Mouse (Mus musculus) cerebellum, postnatal 36 days (tissue): Measurements from ENCODE around the gene Prr18.

Source experiments
- DNase-seq, 2 experiments: peaks; one replicate each; pipeline ENCODE4 v3.0.0; 2021 to 2022; ENCODE audit warnings: mixed read lengths in 2 of 2

The Prr18 gene

DNA sequence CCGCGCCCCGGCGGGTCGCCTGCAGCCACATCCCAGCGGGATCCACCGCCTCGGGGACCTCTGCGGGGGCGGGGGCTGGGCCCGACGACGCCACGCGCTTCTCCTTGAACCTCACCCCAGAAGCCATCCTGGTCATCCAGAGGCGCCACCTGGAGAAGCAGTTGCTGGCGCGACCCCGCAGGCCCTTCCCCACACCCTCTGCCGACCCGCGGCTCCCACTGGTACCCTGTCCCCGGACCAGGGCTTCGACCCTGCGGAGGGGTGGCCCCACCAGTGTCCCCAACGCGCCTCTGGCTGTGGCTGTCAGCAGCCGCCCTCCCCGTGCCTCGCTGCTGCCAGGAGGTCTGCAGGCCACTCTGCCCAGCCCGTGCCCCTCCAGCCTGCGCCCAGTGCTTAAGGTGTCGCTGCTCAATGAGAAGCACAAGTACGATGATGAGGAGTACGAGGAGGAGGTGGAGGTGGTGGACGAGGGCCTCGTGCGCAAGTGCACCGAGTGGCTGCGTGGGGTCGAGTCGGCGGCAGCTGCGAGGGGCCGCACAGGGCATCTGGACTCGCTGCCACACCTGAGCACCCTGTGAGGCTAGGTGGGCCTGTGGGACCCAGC, 4.2 kb downstream of the Prr18 start:
- DNase-seq, result peak in 1 of 2 experiments; percentile 32

DNA sequence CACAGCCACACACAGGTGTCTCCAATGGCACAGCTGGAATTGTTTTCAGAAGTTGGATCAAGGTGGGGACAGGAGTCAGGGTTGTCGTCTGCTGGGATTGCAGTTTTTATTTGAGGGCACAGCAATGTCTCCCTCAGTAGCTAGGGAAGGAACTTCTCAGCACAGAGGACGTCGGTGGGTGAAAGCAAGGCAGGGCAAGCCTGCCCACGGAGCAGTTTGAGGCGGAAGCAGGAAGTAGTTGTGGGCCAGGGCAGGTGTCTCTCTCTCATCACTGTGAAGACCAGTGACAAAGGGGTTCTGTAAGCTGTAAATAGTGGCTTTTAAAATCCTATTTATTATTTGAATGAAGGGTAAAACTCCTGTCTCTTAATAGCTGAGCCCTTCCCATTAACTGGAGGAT, 5.4 kb downstream of the Prr18 start:
- no peak for DNase-seq

DNA sequence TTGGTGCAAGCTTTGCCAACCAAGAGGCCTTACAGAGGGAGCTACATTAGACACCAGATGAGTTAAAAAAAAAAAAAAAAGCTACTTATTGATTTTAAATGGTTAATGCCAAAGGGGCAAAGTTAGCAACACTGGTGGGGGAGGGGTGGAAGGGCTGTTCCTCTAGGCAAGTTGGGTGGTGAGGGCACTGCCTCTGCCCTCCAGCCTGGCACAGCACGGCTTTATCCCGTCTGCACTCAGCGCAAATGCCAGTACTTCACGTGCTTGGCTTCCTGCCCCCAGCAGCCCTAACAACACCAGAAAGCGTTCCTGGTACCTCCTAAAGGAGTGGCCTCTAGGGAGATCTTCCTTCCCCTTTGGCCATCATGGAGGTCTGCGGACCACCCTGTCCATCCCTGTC, 6.2 kb downstream of the Prr18 start:
- DNase-seq, result no peak

DNA sequence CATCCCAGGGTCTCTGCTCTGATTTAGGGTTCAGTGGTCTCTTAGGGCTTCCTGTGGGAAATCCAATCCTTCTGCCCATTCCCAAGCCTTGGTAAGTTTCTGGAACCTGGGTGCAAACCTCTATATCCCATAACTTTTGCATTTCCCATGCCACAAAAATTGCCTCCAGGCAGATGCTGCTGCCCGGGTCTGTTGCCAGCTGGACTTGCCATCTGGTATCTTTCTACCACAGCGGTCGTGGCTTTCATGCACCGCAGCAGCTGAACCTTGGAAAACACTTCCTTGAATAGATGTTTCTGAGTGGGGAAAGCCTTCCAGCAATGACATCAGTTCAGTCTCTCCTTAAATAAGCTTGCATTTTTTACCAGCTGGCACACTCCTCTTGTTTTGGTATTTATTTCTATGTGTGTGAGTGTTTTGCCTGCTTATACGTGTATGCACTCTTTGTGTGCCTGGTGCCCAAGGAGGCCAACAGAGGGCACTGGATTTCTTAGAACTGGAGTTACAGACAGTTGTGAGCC, 10.6 kb downstream of the Prr18 start:
- no peak for DNase-seq

DNA sequence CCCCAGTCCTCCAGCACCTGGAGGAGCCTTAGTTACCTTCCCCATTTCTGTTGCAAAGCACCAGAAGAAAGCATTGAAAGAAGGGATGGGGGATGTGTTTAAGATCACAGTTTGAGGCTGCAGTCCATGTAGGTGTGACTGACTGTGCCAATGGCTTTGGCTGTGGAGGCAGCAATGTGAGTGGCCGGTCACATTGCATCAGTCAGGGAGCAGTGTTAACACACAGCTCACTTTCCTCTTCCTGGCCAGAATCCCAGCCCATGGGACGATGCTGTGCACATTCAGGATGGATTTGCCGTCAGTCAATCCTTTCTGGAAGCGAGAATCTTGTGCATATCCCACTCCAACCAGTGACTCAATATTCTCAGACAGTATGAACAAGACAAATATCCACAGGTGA, 11.7 kb downstream of the Prr18 start:
- DNase-seq, result no peak

DNA sequence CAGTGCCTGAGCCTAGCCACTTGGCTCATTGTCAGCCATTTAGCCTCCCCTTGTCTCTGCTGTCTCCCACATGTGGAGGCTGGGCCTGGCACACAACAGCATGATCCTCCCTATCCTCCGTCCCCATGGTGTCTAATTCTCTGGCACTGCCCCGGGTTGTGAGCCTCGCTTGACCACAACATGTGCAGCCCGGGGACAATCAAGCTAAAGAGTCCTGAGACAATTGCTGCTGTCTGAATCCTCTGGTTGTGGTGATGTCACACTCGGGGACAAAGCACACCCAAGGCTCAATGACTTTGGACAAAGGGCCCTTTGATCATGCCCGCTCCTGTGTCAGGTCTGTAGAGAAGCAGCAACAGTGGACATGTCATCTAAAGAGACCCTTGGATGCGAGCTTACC, 13.8 kb downstream of the Prr18 start:
- DNase-seq, result no peak

DNA sequence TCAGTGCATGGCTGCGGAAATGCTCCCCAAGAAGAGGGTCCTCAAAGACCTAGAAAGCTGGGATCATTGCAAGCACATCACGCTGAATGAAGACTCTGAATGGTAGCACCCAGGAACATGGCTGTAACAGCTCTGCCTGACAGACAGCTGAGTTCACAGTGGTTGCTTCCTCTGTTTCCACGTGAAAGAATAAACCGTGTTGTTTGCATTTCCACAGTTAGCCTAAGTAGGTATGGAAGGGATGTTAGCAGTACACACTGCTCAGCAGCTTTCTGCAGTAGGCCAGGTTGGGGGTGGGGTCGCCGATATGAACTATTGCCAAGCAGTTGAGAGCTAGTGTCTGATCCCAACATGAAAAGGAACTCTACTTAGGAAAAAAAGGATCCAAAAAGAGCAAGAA, 18.4 kb downstream of the Prr18 start, which contains the start of gene T2:
Gene T2 (plus strand): TSS at position 301 of the 400 bp plus-strand sequence.
- no peak for DNase-seq

DNA sequence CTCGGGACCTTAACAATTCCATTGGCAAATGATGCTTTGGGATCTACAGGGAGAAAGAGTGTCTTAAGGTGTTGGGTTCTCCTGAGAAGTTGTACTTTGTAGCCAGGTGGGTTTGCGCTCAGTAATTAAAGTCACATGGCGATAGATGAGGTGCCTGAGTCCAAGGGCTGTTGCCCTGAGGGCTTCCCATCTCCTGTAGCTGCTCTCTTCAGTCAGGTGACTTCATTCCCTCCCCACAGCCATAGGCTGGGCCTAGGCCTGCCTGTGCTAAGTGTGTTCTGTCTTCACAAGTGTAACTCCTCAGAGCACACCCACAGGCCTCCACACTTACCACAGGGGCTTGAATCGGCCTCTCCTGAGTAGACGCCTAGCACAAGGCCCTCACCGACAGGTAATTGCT, 20.2 kb downstream of the Prr18 start:
- DNase-seq, result no peak

DNA sequence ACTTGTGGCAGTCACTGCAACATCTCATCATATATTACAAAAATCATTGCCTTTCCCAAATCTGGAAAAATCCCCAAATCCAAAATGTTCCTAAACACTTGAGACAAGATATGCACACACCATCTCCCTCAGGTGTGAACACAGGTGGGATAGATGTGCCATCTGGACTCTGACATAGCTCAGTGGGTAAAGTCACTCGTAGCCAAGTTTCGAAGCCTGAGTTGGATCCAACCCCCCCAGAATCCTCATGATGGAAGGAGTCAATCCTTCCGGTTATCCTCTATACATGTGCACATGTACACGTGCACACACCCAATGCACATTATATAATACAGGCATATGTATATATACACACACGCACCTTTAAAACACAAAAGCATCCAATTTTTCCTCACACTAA, 23.6 kb downstream of the Prr18 start:
- no peak for DNase-seq

DNA sequence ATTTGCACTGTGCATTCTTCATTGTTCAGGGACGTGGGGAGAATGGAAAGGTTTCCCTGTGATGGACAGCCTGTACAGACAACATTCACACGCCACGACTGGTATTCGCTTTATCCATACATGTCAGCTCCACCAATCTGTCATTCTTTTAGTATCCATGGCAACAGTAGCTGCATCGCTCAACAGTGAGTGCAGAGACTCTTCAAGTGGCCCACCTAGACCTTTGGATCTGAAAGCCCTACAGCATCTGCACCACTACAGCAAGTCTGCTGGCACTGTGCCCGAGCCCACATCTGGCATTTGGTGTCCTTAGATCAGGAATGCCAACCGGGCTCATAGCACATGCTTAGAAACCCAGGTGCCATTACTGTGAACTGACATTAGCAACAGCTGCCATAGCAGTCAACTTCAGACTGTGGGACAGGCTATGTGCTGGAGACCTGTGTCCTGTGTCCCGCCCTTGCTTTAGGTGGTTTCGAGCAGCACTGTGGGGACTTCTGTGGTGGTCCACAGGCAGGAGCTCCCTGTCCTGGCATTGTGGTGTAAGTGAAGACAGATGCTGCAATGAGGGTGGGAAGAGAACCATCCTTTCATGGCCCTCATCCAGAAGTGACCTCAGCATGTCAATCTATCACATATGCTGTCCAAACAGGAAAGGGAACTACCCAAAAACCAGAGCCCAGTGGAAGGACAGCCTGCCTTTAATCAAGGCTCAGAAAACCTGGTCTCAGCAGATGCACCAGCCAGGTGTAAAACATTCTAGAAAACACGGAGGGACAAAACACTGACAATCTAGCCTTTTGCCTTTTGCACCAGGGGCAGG, 24.2 kb downstream of the Prr18 start:
- DNase-seq, result no peak

DNA sequence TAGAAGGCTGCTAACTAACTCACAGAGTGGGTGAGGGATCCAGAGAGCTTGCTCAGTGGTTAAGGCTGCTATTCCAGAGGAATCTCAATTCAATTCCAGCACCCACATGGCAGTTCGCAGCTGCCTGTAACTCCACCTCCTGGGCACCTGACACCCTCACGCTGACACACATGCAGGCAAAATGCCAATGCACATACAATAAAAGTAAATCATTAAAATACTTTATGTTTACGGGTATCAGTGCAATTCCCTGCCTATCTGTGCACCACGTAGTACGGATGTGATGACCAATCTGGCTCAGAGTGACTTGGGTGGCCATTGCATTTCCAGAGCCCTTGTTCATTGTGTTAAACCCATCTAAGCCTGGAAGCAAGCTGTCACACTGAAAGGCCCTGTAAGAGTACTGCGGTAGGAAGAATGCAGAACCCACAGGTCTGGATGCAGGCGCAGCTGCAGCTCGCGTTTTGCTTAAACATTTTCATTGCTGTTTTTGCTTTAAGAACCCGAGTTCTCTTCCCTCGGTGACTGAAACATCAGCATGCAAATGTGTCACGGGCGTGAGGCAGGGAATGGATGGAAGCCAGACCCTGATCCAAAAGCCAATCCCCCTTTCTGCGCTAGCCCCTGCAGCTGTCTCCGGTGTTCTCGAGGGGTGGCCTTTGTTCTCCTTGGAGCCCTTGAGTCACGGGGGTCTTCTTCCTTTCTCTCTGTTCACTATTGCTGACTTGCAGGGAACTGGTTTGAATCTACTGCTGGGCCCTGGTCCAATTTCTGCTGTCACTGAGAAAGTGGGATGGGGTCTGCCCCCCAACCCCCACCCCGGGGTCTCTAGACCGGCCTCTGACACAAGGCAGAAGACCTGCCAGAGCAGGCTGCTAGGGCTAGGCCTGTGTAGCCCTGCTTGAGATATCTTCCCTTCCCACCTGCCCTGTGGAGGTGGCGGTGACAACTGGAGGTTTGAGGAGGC, 30.5 kb downstream of the Prr18 start:
- DNase-seq, result no peak

DNA sequence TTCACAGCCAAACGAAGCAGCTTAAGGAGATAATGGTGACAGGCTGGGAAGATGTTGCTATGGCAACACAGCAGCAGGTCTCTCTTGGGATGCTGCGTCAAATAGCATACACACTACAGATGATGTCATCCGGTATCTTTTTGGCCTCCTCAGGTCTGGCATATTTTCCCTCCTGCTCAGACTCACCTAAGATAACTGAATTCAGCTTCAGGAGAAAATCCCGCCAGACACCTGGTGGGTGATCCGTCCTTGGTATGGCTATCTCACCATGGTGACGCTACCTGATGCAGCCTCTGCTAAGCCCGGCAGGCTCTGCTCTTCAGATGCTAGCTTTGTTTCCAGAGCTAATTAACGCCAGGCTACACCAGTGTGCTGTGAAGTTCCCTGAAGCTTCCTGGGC, 31.3 kb downstream of the Prr18 start:
- DNase-seq, result peak; percentile 31 to 53

DNA sequence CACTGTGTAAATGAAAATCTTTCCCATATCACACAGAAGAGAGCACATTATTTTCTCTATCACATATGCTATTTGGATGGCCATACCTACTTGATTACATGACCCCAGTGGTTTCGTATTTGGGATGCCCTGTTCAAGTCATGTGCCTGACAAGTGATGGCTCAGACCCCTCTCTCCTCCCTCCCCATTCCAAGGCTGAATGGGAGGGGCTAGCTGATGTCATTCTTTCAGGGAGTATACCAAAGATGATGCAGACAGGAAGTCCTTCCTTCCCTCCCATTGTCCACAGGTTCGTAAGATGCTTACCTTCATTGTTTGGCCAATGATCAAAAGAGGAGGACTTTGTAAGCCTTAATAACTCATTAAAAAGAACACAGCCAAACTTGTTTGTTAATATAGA, 31.9 kb downstream of the Prr18 start:
- DNase-seq, result no peak

DNA sequence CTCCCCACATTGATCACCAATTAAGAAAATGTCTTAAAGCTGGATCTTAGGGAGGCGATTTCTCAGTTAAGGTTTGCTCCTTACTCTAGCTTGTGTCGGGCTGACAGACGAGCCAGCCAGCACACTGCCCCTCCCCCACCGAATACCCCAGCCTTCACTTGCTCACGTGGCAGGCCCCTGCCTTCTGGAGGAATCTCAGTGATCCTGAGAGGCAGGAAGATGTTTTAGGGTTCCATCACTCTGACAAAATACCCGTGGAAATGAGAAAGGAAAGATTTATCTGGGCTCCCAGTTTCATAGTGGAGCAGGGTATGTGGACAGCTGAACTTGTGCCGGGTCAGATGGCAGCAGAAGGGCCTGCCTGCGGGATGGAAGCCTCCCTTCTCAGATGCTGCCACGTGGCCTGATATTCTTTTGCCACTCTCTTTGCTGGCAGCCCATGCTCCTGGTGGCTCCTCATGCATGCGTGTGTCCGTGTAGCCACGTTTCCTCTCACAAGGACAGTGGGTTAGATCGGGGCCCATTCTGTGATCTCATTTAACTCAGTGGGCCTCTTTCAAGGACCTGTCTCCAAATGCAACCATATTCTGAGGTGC, 33.5 kb downstream of the Prr18 start:
- DNase-seq, result no peak

DNA sequence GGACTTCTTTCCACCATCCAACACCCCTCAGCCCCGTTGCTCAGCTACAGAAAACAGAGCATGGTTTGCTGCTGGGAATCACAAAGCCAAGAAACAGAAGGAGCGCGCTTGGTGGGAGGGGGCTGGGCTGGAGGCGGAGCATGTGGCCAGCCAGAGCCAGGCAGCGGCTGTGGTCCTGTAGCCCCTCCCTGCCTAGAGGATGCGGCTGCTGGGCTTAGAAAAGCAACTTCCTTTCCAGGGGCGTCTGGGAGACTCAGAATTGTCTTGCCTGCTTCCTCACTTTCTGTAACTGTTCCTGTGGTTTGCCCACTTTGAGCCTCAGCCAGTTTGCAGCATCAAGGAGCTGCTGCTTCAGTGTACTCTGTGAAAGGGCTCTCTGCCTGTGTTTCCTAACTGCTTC, 34.6 kb downstream of the Prr18 start:
- peak; percentile 31 to 41 for DNase-seq

DNA sequence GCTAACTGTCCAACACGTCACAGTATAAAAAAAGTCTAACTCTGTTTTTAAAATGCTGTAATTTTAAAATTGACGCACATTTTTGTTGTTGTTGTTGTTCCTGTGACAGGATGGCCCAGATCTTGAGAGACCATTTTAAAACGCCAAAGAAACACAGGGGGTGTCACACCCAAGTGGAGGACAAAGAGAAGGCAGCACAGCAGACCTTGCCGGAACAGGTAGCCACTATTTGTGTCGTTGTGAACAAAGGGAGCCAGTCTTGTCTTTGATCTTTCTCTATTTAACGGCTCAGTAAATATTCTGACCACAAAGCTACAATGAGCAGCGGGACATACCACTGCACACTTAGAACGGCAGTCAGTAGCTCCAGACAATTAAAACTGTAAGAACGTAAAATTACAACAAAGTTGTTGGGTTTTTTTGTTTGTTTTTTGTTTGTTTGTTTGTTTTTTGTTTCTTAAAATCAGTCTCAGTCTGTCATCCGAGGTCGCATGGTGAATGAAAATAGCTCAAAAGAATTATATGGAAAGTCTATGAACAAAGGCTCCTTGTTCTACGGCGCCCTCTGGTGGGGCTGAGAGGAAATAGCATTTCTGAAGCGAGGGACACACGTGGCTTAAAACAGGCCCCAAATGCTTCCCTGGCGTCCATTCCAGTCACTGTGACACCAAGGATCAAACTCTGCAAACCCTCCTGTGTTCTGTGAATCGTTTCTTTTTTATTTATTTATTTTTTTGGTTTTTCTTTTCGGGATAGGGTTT, 35.2 kb downstream of the Prr18 start:
- DNase-seq, result peak; percentile 81 to 83

DNA sequence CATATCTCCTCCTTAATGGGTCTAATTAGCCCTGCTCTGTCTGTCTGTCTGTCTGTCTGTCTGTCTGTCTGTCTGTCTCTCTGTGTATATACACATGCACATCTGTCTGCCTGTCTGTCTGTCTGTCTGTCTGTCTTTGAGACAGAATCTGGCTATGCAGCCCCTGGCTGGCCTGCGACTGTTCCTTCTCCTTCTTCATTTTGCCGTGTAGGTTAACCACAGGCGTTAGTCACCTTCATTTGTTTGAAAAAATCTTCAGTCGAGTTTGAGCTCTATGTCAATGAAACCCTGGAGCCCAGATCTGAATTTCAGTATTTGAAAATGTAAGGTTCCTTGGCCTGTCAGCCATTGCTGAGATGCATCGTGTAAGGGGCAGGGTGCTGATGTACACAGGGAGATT, 40.0 kb downstream of the Prr18 start:
- no peak for DNase-seq

DNA sequence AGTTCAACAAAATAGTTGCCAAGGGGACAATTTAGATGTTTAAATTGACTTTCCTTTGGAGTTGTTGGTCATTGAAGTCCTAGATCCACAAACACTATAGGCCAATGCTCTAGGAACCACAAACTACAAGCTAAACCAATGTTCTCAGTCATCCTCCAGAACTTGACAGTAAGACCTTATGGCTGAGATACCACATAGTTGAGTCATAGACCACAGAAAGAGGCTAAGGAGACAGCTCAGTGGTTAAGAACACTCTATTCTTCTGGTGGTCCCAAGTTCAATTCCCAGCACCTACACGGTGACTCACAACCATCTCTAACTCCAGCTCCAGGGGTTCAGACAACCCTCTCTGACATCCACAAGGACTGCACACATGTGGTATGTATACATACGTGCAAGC, 48.2 kb downstream of the Prr18 start:
- DNase-seq, result no peak

DNA sequence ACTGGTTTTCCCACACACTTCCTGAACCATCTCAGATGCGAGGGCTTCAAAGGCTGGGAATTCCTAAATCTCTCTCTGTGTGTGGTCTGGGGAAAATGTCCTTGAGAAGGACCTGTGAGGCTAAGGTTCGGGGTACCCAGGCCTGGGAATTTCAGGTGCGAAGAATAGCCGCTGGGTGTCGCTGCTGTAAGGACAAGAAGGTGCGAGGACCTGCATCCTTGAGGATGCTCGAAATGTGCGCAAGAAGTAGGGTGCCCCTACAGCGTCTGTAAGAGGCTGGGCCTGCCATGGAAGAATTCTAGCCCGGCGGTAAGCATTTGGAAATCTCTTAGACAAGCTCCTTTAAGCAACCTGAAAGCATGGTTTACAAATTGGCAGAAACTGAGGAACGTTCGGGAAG, 51.2 kb downstream of the Prr18 start:
- peak; percentile 48 to 51 for DNase-seq

DNA sequence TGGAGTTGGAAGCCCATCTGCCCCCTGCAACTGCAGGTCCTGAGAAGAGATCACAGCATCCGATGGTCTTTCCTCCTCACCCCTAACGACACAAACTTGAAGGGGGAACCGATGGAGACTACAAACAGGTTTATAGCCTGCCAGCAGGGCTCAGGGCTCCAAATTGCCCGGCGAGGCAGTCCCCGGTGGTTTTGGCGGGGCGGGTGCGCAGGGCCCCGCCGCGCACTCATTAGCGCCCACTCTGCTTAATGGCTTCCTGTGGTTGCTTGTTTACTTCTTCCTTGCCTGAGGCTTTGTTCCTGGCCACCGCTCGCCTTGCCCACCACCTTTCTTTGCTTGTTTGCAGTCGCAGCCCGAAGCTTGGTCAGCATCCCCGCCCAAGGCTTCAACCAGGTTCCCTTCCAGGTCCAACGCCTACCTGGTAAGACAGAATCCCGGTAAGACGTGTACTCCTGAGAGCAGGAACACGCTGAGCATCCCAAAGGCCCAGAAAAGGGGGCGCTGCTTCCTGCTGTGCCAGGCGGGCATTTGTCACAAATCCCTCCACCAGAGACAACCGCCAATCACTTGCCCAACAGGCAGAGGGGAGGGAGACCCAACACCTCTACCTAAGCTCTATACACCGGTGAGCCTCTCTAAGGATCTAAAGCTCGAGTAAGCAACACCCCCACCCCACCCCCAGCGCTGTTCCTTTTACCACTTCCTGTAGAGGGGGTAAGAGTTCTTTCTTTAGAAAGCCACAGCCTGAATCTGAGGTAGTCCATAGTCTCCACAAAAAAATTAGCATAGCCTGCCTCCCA, 51.9 kb downstream of the Prr18 start:
- DNase-seq, result no peak

DNA sequence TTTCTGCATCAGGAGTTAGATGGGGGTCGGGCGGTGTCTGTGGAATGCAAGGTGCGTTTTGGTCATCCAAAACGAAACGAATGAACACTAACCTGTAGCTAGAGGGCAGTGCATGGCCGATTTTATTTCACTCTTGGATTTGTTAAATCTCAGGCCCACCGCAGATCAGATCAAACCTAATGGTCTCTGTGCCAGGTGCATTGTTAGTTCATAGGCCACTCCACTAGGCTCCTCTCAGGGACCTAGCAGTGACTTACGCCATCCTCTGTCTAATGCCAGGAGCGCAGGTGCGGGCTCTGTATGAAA, 52.5 kb downstream of the Prr18 start:
- DNase-seq, result no peak
